Mouse (Mus musculus) hindbrain, embryonic 15.5 days (tissue): Measurements from ENCODE around the gene Mtor. TPM values are rescaled to one million over a fixed set of nuclear protein-coding genes. Genes with fewer than 3 reads are reported as not detected.

Experiments used
- ATAC-seq: fragments of 200-750 bp; cut with Nextera tagmentation; 2 replicates; pipeline ENCODE4 v1.8.0; 2017; ENCODE audit warnings: low read depth, moderate number of reproducible peaks, moderate TSS enrichment; ENCODE audit not compliant: low FRiP score
- H3K27ac ChIP-seq: fragments of 300-500 bp; sonication (generic); replicated peaks from 2 replicates; pipeline ENCODE4 v1.5.1; 2015; ENCODE audit warnings: mild to moderate bottlenecking, inconsistent platforms
- H3K27me3 ChIP-seq: fragments of 300-500 bp; sonication (generic); 2 replicates; pipeline ENCODE4 v1.6.1; 2015; ENCODE audit warnings: control low read depth, inconsistent platforms
- H3K36me3 ChIP-seq: fragments of 300-500 bp; sonication (generic); 2 replicates; pipeline ENCODE4 v1.6.1; 2015; ENCODE audit warnings: control low read depth, inconsistent platforms
- H3K4me1 ChIP-seq: fragments of 300-500 bp; sonication (generic); replicated peaks from 2 replicates; pipeline ENCODE4 v1.6.1; 2015; ENCODE audit warnings: control low read depth, inconsistent platforms
- H3K4me2 ChIP-seq: fragments of 300-500 bp; sonication (generic); 2 replicates; pipeline ENCODE4 v1.6.1; 2015; ENCODE audit warnings: moderate library complexity, mild to moderate bottlenecking, inconsistent platforms
- H3K4me3 ChIP-seq: fragments of 300-500 bp; sonication (generic); 2 replicates; pipeline ENCODE4 v1.5.1; 2015; ENCODE audit warnings: mild to moderate bottlenecking, inconsistent platforms
- H3K9ac ChIP-seq: fragments of 300-500 bp; sonication (generic); 2 replicates; pipeline ENCODE4 v1.6.1; 2015; ENCODE audit warnings: inconsistent platforms
- H3K9me3 ChIP-seq: fragments of 300-500 bp; sonication (generic); 2 replicates; pipeline ENCODE4 v1.6.1; 2016; ENCODE audit warnings: control low read depth, inconsistent platforms
- WGBS: fragments of 180-500 bp; shearing (Covaris S2); methylation state at CpG from one replicate; pipeline ENCODE4 v1.1.7; 2015; 5-methylcytosine and 5-hydroxymethylcytosine counted together
- polyA plus RNA-seq: library from polyadenylated mRNA; unstranded; fragments of >200 nt; fragmentation: Nextera tagmentation; extraction: Ambion mirVana; gene quantifications from 2 replicates; pipeline ENCODE4 v1.2.1, GENCODE M21; 2015

The Mtor gene
- polyA plus RNA-seq, 1 experiment from 2014 or later, result 22.7 TPM

DNA sequence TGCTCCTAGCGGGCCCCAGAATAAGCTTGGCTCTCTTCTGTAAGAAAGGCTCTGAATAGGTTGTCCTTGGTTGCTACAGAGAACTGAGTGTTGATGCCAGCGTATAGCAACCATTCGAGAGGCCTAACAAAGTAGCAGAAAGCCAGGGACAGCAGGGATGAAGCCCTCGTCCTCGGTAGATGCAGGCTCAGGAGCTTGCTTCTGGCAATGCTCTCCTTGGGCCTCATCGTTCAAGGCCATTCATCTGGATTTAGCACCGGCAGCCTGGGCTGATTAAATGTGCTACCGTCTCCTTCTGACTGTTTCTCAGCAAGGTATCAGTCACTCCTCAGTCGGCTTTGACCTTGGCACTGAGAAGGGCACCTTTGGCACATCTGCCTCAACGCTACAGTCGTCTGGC is 19.3 kb upstream of the Mtor start:
- Histone ChIP-seq H3K4me3 (no peak overlapping the region), H3K4me2 (no peak overlapping the region), H3K27ac (no peak overlapping the region), H3K4me1 (peaks cover 39% of the 10 kb centered on the region), H3K27me3 (no peaks in the 10 kb centered on the region), H3K9ac (no peak overlapping the region), H3K9me3 (no peaks in the 10 kb centered on the region), H3K36me3 (no peaks in the 10 kb centered on the region)
- no peak for ATAC-seq
- 71% methylated on average over 11 of the region's 11 CpGs for WGBS

- Histone ChIP-seq H3K4me2 (no peak overlapping the region), H3K4me1 (peaks cover 40% of the 10 kb centered on the region), H3K4me3 (no peak overlapping the region), H3K9me3 (no peaks in the 10 kb centered on the region), H3K9ac (no peak overlapping the region), H3K27me3 (no peaks in the 10 kb centered on the region), H3K36me3 (no peaks in the 10 kb centered on the region), H3K27ac (no peak overlapping the region)
- peak; percentile 49; the same call in 1 of the 2 replicates for ATAC-seq
- WGBS, result 28% methylated on average over 6 of the region's 6 CpGs
Measured at GRCm38 (mm10) chr4:148429686-148430085, 18.7 kb upstream of the Mtor start.

DNA sequence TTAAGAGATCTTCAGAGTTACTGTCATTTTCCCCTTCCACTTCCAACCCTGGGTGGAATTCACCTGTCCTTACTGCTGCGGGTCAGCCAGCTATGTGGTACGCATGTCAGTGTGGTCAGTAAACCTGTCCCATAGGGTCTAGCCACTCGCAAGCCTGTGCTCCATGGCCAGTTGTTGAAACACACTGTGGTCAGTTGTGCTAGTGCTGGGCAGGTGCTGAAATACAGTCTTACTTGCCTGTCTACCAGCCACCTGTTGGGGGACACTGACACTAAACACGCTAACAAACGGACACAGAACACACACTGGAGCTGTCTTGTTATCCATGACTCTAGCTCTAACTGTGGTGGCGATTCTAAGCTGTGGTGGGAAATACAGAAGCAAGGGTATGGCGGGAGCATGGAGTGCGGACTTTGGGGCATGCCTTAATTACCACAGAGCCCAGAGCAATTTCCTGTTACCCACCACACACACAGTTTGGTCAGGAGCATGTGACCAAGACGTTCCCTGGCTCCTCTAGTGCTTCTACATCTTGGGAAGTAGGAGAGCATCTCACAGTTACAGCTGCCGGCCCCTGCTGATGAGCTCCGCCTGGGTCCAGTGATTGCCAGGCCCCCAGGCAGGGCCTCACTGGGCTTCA is 17.4 kb upstream of the Mtor start:
- Histone ChIP-seq H3K4me2 (no peak overlapping the region), H3K27ac (no peak overlapping the region), H3K27me3 (no peaks in the 10 kb centered on the region), H3K36me3 (no peaks in the 10 kb centered on the region), H3K4me3 (no peak overlapping the region), H3K9me3 (no peaks in the 10 kb centered on the region), H3K4me1 (peaks cover 49% of the 10 kb centered on the region), H3K9ac (no peak overlapping the region)
- ATAC-seq, result no peak
- WGBS, result 74% methylated on average over 11 of the region's 11 CpGs

DNA sequence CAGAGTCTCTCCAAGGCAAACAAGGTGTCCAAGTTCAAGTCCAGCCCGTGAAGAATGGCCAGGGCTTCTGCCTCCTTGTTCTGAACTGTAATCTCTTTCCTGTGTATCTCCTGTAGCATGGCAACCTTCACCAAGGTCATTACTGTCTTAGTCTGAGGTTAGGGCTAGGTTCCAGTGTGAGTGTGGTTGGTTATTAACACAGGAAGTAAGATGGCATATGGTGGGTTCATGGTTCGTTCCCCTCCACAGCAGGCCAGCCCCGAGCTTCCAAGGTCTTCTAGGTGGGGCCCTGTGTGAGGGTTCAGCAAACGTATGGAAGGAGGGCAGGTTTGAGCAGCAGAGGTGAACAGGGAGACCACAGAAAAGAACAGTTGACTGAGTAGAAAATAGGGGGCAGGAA is 15.9 kb upstream of the Mtor start:
- peaks cover 50% of the 10 kb centered on the region for H3K4me1 ChIP-seq
- no peak overlapping the region for H3K4me3 ChIP-seq
- H3K4me2 ChIP-seq, result no peak overlapping the region
- no peak overlapping the region for H3K27ac ChIP-seq
- 77% methylated on average over 4 of the region's 4 CpGs for WGBS
- H3K36me3 ChIP-seq, result no peaks in the 10 kb centered on the region
- no peak for ATAC-seq
- H3K9ac ChIP-seq, result no peak overlapping the region
- H3K27me3 ChIP-seq, result no peaks in the 10 kb centered on the region
- H3K9me3 ChIP-seq, result no peaks in the 10 kb centered on the region

GRCm38 (mm10) chr4:148433336-148433735 is 15.1 kb upstream of the Mtor start:
- no peak overlapping the region for H3K4me3 ChIP-seq
- no peaks in the 10 kb centered on the region for H3K36me3 ChIP-seq
- no peak overlapping the region for H3K4me2 ChIP-seq
- H3K9me3 ChIP-seq, result no peaks in the 10 kb centered on the region
- WGBS, result 80% methylated on average over 18 of the region's 18 CpGs
- ATAC-seq, result no peak
- no peak overlapping the region for H3K9ac ChIP-seq
- H3K4me1 ChIP-seq, result peaks cover 42% of the 10 kb centered on the region
- no peak overlapping the region for H3K27ac ChIP-seq
- H3K27me3 ChIP-seq, result no peaks in the 10 kb centered on the region

- no peak for ATAC-seq
- 82% methylated on average over 5 of the region's 5 CpGs for WGBS
Measured at GRCm38 (mm10) chr4:148433813-148434212, 14.6 kb upstream of the Mtor start.

DNA sequence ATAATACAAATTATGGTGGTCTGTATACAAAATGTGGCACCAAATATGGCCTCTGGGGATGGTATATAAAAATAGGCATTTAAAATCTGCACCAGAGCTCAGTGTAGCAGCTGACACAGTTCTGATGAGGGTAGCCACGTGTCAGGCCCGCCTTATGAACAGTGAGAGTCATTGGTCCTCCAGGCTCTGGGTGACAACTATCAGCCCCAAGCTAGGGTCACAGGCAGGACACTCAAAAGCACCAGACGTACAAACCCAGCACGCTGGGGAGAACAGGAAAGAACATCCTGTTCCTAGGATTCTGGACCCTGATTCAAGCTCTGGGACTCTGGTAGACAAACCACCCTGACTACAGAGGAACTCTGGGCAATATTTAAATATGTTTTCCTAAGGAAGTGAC is 13.9 kb upstream of the Mtor start:
- 81% methylated on average over 4 of the region's 4 CpGs for WGBS
- no peaks in the 10 kb centered on the region for H3K27me3 ChIP-seq
- peaks cover 32% of the 10 kb centered on the region for H3K4me1 ChIP-seq
- no peaks in the 10 kb centered on the region for H3K36me3 ChIP-seq
- no peak overlapping the region for H3K4me3 ChIP-seq
- no peak overlapping the region for H3K9ac ChIP-seq
- no peaks in the 10 kb centered on the region for H3K9me3 ChIP-seq
- ATAC-seq, result no peak
- H3K4me2 ChIP-seq, result no peak overlapping the region
- H3K27ac ChIP-seq, result no peak overlapping the region

More at GRCm38 (mm10) chr4:148433813-148434212, 14.6 kb upstream of the Mtor start:
- H3K9ac ChIP-seq, result no peak overlapping the region
- no peak overlapping the region for H3K4me2 ChIP-seq
- peaks cover 38% of the 10 kb centered on the region for H3K4me1 ChIP-seq
- H3K9me3 ChIP-seq, result no peaks in the 10 kb centered on the region
- no peaks in the 10 kb centered on the region for H3K27me3 ChIP-seq
- H3K36me3 ChIP-seq, result no peaks in the 10 kb centered on the region
- H3K4me3 ChIP-seq, result no peak overlapping the region
- no peak overlapping the region for H3K27ac ChIP-seq

DNA sequence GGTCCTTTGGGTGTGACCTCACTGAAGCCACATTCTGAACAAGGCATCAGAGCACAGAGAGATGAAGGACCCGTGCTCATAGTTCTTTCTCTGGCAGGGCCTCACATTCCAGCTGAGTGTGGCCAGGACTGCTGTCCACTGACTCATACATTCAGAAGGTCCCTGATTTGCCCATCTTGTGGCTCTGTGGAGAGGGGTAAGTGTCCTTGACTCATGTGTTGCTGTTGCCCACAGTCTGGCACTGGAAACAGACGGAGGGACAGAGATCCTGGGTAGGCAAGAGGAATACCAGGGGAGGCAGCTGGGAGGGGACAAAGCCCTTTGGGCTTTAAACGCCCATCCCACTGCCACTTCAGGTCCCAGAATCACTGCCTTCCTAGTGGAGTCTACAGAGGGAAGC is 13.3 kb upstream of the Mtor start:
- peaks cover 31% of the 10 kb centered on the region for H3K4me1 ChIP-seq
- WGBS, result 82% methylated on average over 3 of the region's 3 CpGs
- H3K4me3 ChIP-seq, result no peak overlapping the region
- ATAC-seq, result 0 out of 2 replicates have a peak, but pooled peaks have one; percentile 7
- peak overlapping the region; percentile 60; the same call in 1 of the 2 replicates for H3K27ac ChIP-seq
- H3K36me3 ChIP-seq, result no peaks in the 10 kb centered on the region
- no peaks in the 10 kb centered on the region for H3K27me3 ChIP-seq
- no peaks in the 10 kb centered on the region for H3K9me3 ChIP-seq
- no peak overlapping the region for H3K4me2 ChIP-seq
- no peak overlapping the region for H3K9ac ChIP-seq

- H3K4me2 ChIP-seq, result no peak overlapping the region
- H3K9ac ChIP-seq, result no peak overlapping the region
- H3K9me3 ChIP-seq, result no peaks in the 10 kb centered on the region
- peak; percentile 80 for ATAC-seq
- 46% methylated on average over 6 of the region's 6 CpGs for WGBS
- no peaks in the 10 kb centered on the region for H3K36me3 ChIP-seq
- H3K27me3 ChIP-seq, result no peaks in the 10 kb centered on the region
- H3K27ac ChIP-seq, result peak overlapping the region; percentile 60; the same call in 1 of the 2 replicates
- peaks cover 31% of the 10 kb centered on the region for H3K4me1 ChIP-seq
- no peak overlapping the region for H3K4me3 ChIP-seq
Measured at GRCm38 (mm10) chr4:148435657-148436330, 12.6 kb upstream of the Mtor start.

GRCm38 (mm10) chr4:148441931-148442330 is 6.5 kb upstream of the Mtor start:
- no peak for ATAC-seq
- Histone ChIP-seq H3K27ac (no peak overlapping the region), H3K27me3 (no peaks in the 10 kb centered on the region), H3K9ac (no peak overlapping the region), H3K36me3 (no peaks in the 10 kb centered on the region), H3K4me1 (peaks cover 35% of the 10 kb centered on the region), H3K9me3 (no peaks in the 10 kb centered on the region), H3K4me3 (no peak overlapping the region), H3K4me2 (no peak overlapping the region)
- 96% methylated on average over 5 of the region's 5 CpGs for WGBS

DNA sequence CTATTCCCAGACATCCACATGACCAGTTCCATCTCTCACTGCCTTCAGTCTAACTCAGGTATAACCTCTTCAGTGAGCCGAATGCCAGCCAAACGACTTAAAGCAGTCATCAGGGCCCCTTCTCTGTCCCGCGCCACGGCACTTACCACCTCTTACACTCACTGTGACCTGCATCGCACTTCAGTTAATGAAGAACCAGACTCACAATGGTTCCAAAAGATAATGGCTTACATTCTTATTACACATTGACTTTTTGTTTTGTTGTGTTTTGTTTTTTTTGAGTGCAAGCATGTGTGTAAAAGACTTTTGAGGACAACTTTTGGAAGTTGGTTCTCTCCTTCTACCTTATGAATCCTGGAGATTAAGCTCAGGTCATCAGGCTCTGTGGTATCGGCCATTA is 5.8 kb upstream of the Mtor start:
- 90% methylated on average over 7 of the region's 7 CpGs for WGBS
- no peak overlapping the region for H3K27ac ChIP-seq

GRCm38 (mm10) chr4:148444250-148444967 is 4.0 kb upstream of the Mtor start, which contains the start of gene Ubiad1:
Gene Ubiad1, minus strand, starts transcription at chr4:148444771.
- Histone ChIP-seq H3K36me3 (no peaks in the 10 kb centered on the region), H3K9ac (peak within 1 kb of the TSS; percentile 67), H3K4me2 (peak within 1 kb of the TSS; percentile 85), H3K4me3 (peak within 1 kb of the TSS; percentile 69), H3K27me3 (no peaks in the 10 kb centered on the region), H3K9me3 (no peaks in the 10 kb centered on the region), H3K27ac (peak within 1 kb of the TSS; percentile 76), H3K4me1 (peaks cover 44% of the 10 kb centered on the region)
- peak; percentile 42; the same call in 1 of the 2 replicates for ATAC-seq
- 0% methylated on average over 46 of the region's 46 CpGs for WGBS

More for the DNA sequence above, 5.8 kb upstream of the Mtor start:
- Histone ChIP-seq H3K27me3 (no peaks in the 10 kb centered on the region), H3K4me3 (no peak overlapping the region), H3K4me1 (peaks cover 37% of the 10 kb centered on the region), H3K9ac (no peak overlapping the region), H3K9me3 (no peaks in the 10 kb centered on the region), H3K36me3 (no peaks in the 10 kb centered on the region), H3K4me2 (no peak overlapping the region)
- no peak for ATAC-seq
